Mouse (Mus musculus) kidney, postnatal 25 days (tissue): ENCODE data around the gene T2.
A peak's percentile ranks its signal among the peaks of the same experiment; 100 is the strongest.
"Not testable (repeated sequence)": the region's sequence is repeated elsewhere in the genome, so short reads cannot be mapped to it uniquely, and the experiment has no call there.

Source experiments
- DNase-seq, 2 experiments: peaks; one replicate each; pipeline ENCODE4 v3.0.0; 2021; ENCODE audit warnings: mixed read lengths in 2 of 2

T2 gene

GRCm38 (mm10) chr17:8355692-8356091 lies at the start of gene T2:
Gene T2, plus strand, starts transcription at chr17:8355992.
- no peak for DNase-seq

GRCm38 (mm10) chr17:8310838-8311614 lies 44.8 kb upstream of the T2 start, which contains the start of gene Sft2d1:
Gene Sft2d1, plus strand, starts transcription at chr17:8311102.
- DNase-seq = peak; percentile 97 to 98

- no peak for DNase-seq
Observed at GRCm38 (mm10) chr17:8311751-8312150, 44.0 kb upstream of the T2 start.

GRCm38 (mm10) chr17:8313976-8314375 lies 41.8 kb upstream of the T2 start:
- DNase-seq = peak; percentile 30 to 78

GRCm38 (mm10) chr17:8316251-8316650 lies 39.5 kb upstream of the T2 start:
- no peak for DNase-seq

- not testable (repeated sequence) for DNase-seq
Observed at GRCm38 (mm10) chr17:8326877-8327276, 28.9 kb upstream of the T2 start.

- peak; percentile 27 to 32 for DNase-seq
Observed at GRCm38 (mm10) chr17:8328511-8329174, 27.1 kb upstream of the T2 start.

GRCm38 (mm10) chr17:8330602-8331001 lies 25.2 kb upstream of the T2 start:
- peak in 1 of 2 experiments; percentile 11 for DNase-seq

- DNase-seq = not testable (repeated sequence)
Observed at GRCm38 (mm10) chr17:8337159-8337558, 18.6 kb upstream of the T2 start, which contains the start of gene Prr18. Gene Prr18, plus strand, starts transcription at chr17:8337459.

- DNase-seq = no peak
Observed at GRCm38 (mm10) chr17:8339666-8340374, 16.0 kb upstream of the T2 start.

- peak; percentile 21 to 40 for DNase-seq
Observed at GRCm38 (mm10) chr17:8340407-8341359, 15.1 kb upstream of the T2 start.

- peak in 1 of 2 experiments; percentile 29 for DNase-seq
Observed at GRCm38 (mm10) chr17:8341360-8341963, 14.3 kb upstream of the T2 start.

- DNase-seq = peak in 1 of 2 experiments; percentile 6
Observed at GRCm38 (mm10) chr17:8342706-8343105, 13.1 kb upstream of the T2 start.

- DNase-seq = peak; percentile 62 to 77
Observed at GRCm38 (mm10) chr17:8343416-8343815, 12.4 kb upstream of the T2 start.

- no peak for DNase-seq
Observed at GRCm38 (mm10) chr17:8347765-8348285, 8.0 kb upstream of the T2 start.

- DNase-seq = no peak
Observed at GRCm38 (mm10) chr17:8348941-8349340, 6.9 kb upstream of the T2 start.

GRCm38 (mm10) chr17:8351088-8351487 lies 4.7 kb upstream of the T2 start:
- DNase-seq = no peak

GRCm38 (mm10) chr17:8357498-8357897 lies 1.7 kb downstream of the T2 start:
- no peak for DNase-seq

GRCm38 (mm10) chr17:8360876-8361275 lies 5.1 kb downstream of the T2 start:
- DNase-seq = no peak

- DNase-seq = no peak
Observed at GRCm38 (mm10) chr17:8361281-8362103, 5.7 kb downstream of the T2 start.
